Mouse (Mus musculus) stomach, postnatal 0 days (tissue): Measurements from ENCODE around the gene Ptcra. TPM values are rescaled to one million over a fixed set of nuclear protein-coding genes. Genes with fewer than 3 reads are reported as not detected.
"Not testable (repeated sequence)": the region's sequence is repeated elsewhere in the genome, so short reads cannot be mapped to it uniquely, and the experiment has no call there.

Experiments used
- ATAC-seq: fragments of 200-750 bp; cut with Nextera tagmentation; 2 replicates; pipeline ENCODE4 v1.8.0; 2017; ENCODE audit not compliant: low FRiP score, low TSS enrichment
- DNase-seq: peaks from one replicate; pipeline ENCODE4 v3.0.0-alpha.2; 2016; ENCODE audit warnings: low spot score
- H3K27ac ChIP-seq: fragments of 300-500 bp; sonication (generic); replicated peaks from 2 replicates; pipeline ENCODE4 v1.5.1; 2014; ENCODE audit warnings: mild to moderate bottlenecking, control low read depth
- H3K27me3 ChIP-seq: fragments of 300-500 bp; sonication (generic); 2 replicates; pipeline ENCODE4 v1.6.1; 2014; ENCODE audit warnings: low read length; ENCODE audit not compliant: control insufficient read depth, insufficient read depth
- H3K36me3 ChIP-seq: fragments of 300-500 bp; sonication (generic); 2 replicates; pipeline ENCODE4 v1.6.1; 2014; ENCODE audit warnings: low read length, mixed read lengths; ENCODE audit not compliant: control insufficient read depth, insufficient read depth
- H3K4me1 ChIP-seq: fragments of 300-500 bp; sonication (generic); replicated peaks from 2 replicates; pipeline ENCODE4 v1.6.1; 2014; ENCODE audit warnings: antibody characterized with exemption; ENCODE audit not compliant: control insufficient read depth, insufficient read depth
- H3K4me2 ChIP-seq: fragments of 300-500 bp; sonication (generic); replicated peaks from 2 replicates; pipeline ENCODE4 v1.6.1; 2014; ENCODE audit warnings: low read depth, mild to moderate bottlenecking, control low read depth, moderate library complexity
- H3K4me3 ChIP-seq: fragments of 300-500 bp; sonication (generic); 2 replicates; pipeline ENCODE4 v1.5.1; 2014; ENCODE audit warnings: low read depth, low read length, control low read depth
- H3K9ac ChIP-seq: fragments of 300-500 bp; sonication (generic); 2 replicates; pipeline ENCODE4 v1.6.1; 2014; ENCODE audit warnings: mild to moderate bottlenecking, low read length, control low read depth, mixed read lengths
- H3K9me3 ChIP-seq: fragments of 300-500 bp; sonication (generic); 2 replicates; pipeline ENCODE4 v1.6.1; 2016; ENCODE audit warnings: low read length; ENCODE audit not compliant: control insufficient read depth
- CTCF ChIP-seq: IDR thresholded peaks from 2 replicates; pipeline ENCODE4 v1.5.1; 2016; ENCODE audit warnings: antibody characterized with exemption, low read depth, mild to moderate bottlenecking, moderate library complexity
- EP300 ChIP-seq: optimal IDR thresholded peaks from 2 replicates; pipeline ENCODE3; 2016; ENCODE audit warnings: antibody characterized with exemption
- WGBS: fragments of 180-500 bp; shearing (Covaris S2); extraction: QIAGEN DNeasy Blood & Tissue Kit; methylation state at CpG from one replicate; pipeline ENCODE4 v1.1.7; 2014; 5-methylcytosine and 5-hydroxymethylcytosine counted together
- polyA plus RNA-seq: library from polyadenylated mRNA; unstranded; fragments of >200 nt; fragmentation: Nextera tagmentation; extraction: Ambion mirVana; gene quantifications from 2 replicates; pipeline ENCODE4 v1.2.1, GENCODE M21; 2015

Gene Ptcra
- polyA plus RNA-seq, 1 experiment from 2014 or later = 0.50 TPM

GRCm38 (mm10) chr17:46799680-46800079, 36.2 kb upstream of the Ptcra start:
- Histone ChIP-seq H3K4me1 (no peaks in the 10 kb centered on the region), H3K27ac (no peak overlapping the region), H3K9me3 (no peaks in the 10 kb centered on the region), H3K36me3 (peaks cover 19% of the 10 kb centered on the region), H3K27me3 (no peaks in the 10 kb centered on the region), H3K4me3 (no peak overlapping the region), H3K9ac (no peak overlapping the region), H3K4me2 (no peak overlapping the region)
- no peak for TF ChIP-seq CTCF
- 62% methylated on average over 10 of the region's 10 CpGs for WGBS
- ATAC-seq = no peak
- DNase-seq = no peak

- TF ChIP-seq CTCF (no peak), EP300 (no peak)
- H3K4me1 ChIP-seq = no peaks in the 10 kb centered on the region
- peaks cover 19% of the 10 kb centered on the region for H3K36me3 ChIP-seq
- no peak for DNase-seq
- no peak overlapping the region for H3K27ac ChIP-seq
- H3K4me3 ChIP-seq = no peak overlapping the region
- ATAC-seq = no peak
- no peaks in the 10 kb centered on the region for H3K27me3 ChIP-seq
- H3K9me3 ChIP-seq = no peaks in the 10 kb centered on the region
- no peak overlapping the region for H3K9ac ChIP-seq
- WGBS = 37% methylated on average over 8 of the region's 8 CpGs
- H3K4me2 ChIP-seq = no peak overlapping the region
Observed at GRCm38 (mm10) chr17:46797386-46797785, 33.9 kb upstream of the Ptcra start.

- H3K4me1 ChIP-seq = no peaks in the 10 kb centered on the region
- H3K27ac ChIP-seq = no peak overlapping the region
- no peak for ATAC-seq
- H3K27me3 ChIP-seq = no peaks in the 10 kb centered on the region
- H3K9ac ChIP-seq = no peak overlapping the region
- TF ChIP-seq EP300 = no peak
- TF ChIP-seq CTCF = no peak
- WGBS = 85% methylated on average over 4 of the region's 4 CpGs
- DNase-seq = no peak
- no peaks in the 10 kb centered on the region for H3K9me3 ChIP-seq
- no peak overlapping the region for H3K4me3 ChIP-seq
- no peak overlapping the region for H3K4me2 ChIP-seq
- peaks cover 14% of the 10 kb centered on the region for H3K36me3 ChIP-seq
Observed at GRCm38 (mm10) chr17:46796743-46797142, 33.2 kb upstream of the Ptcra start.

- Histone ChIP-seq H3K9ac (no peak overlapping the region), H3K4me2 (no peak overlapping the region), H3K36me3 (no peaks in the 10 kb centered on the region), H3K9me3 (no peaks in the 10 kb centered on the region), H3K27ac (no peak overlapping the region), H3K4me1 (no peaks in the 10 kb centered on the region), H3K4me3 (no peak overlapping the region), H3K27me3 (no peaks in the 10 kb centered on the region)
- ATAC-seq (peak; percentile 53; the same call in 1 of the 2 replicates), DNase-seq (no peak)
- TF ChIP-seq CTCF (no peak; the same call in 1 of the 2 replicates), EP300 (no peak)
- 93% methylated on average over 2 of the region's 2 CpGs for WGBS
Observed at GRCm38 (mm10) chr17:46792963-46793362, 29.5 kb upstream of the Ptcra start.

- not testable (repeated sequence) for DNase-seq, H3K27me3 ChIP-seq, H3K9me3 ChIP-seq, H3K9ac ChIP-seq, H3K4me2 ChIP-seq, H3K4me1 ChIP-seq, ATAC-seq, H3K36me3 ChIP-seq, H3K27ac ChIP-seq, H3K4me3 ChIP-seq
- 70% methylated on average over 2 of the region's 2 CpGs for WGBS
Observed at GRCm38 (mm10) chr17:46787974-46788373, 24.5 kb upstream of the Ptcra start.

- Histone ChIP-seq H3K27me3 (no peaks in the 10 kb centered on the region), H3K4me2 (no peak overlapping the region)
Observed at GRCm38 (mm10) chr17:46786952-46787351, 23.4 kb upstream of the Ptcra start.

More at GRCm38 (mm10) chr17:46786952-46787351, 23.4 kb upstream of the Ptcra start:
- Histone ChIP-seq H3K4me3 (no peak overlapping the region), H3K4me1 (no peaks in the 10 kb centered on the region), H3K9me3 (no peaks in the 10 kb centered on the region), H3K9ac (no peak overlapping the region), H3K27ac (no peak overlapping the region), H3K36me3 (no peaks in the 10 kb centered on the region)
- no peak for DNase-seq
- 88% methylated on average over 5 of the region's 5 CpGs for WGBS
- no peak for TF ChIP-seq CTCF
- no peak for TF ChIP-seq EP300
- no peak for ATAC-seq
